Mouse (Mus musculus) ES-E14 (cell line): ENCODE data around the gene Nkx2-5. TPM values are rescaled to one million over a fixed set of nuclear protein-coding genes. Genes with fewer than 3 reads are reported as not detected.

Experiments
- DNase-seq: peaks from one replicate; pipeline ENCODE4 v3.0.0-alpha.2; 2013; ENCODE audit warnings: low read depth, low spot score
- H3K27ac ChIP-seq: 2 replicates; pipeline ENCODE4 v1.5.1; 2012; ENCODE audit warnings: low read depth, mild to moderate bottlenecking, low read length, moderate library complexity, mixed read lengths; ENCODE audit not compliant: poor library complexity, insufficient read depth, severe bottlenecking
- H3K36me3 ChIP-seq: 2 replicates; pipeline ENCODE4 v1.6.1; 2012; ENCODE audit warnings: mild to moderate bottlenecking, low read length, moderate library complexity, mixed read lengths; ENCODE audit not compliant: control insufficient read depth, poor library complexity, insufficient read depth, severe bottlenecking
- H3K4me1 ChIP-seq, 2 experiments: fragments of 150-350 bp in 1 of 2; sonication (generic) in 1 of 2; 2 replicates each; pipeline ENCODE4 v1.6.1; 2012; ENCODE audit warnings: low read length in 2 of 2, mild to moderate bottlenecking in 1 of 2, mixed read lengths in 1 of 2; ENCODE audit not compliant: control insufficient read depth in 2 of 2, insufficient read depth in 2 of 2, poor library complexity in 1 of 2
- H3K4me3 ChIP-seq, 2 experiments: fragments of 150-350 bp in 1 of 2; sonication (generic) in 1 of 2; 2 replicates each; pipeline ENCODE4 v1.5.1; 2012; ENCODE audit warnings: low read length in 2 of 2, low read depth in 1 of 2, mild to moderate bottlenecking in 1 of 2, mixed read lengths in 1 of 2; ENCODE audit not compliant: insufficient read depth in 1 of 2, poor library complexity in 1 of 2, severe bottlenecking in 1 of 2
- H3K9ac ChIP-seq: 2 replicates; pipeline ENCODE4 v1.6.1; 2012; ENCODE audit warnings: low read depth, mild to moderate bottlenecking, low read length, mixed read lengths; ENCODE audit not compliant: poor library complexity, insufficient read depth, severe bottlenecking
- H3K9me3 ChIP-seq: fragments of 150-350 bp; sonication (generic); 2 replicates; pipeline ENCODE4 v1.6.1; 2012; ENCODE audit warnings: low read depth, mild to moderate bottlenecking, low read length; ENCODE audit not compliant: control insufficient read depth, insufficient read depth
- CHD2 ChIP-seq: IDR thresholded peaks from 2 replicates; pipeline ENCODE4 v1.6.1; 2014; ENCODE audit warnings: mild to moderate bottlenecking, low read depth, low read length, inconsistent platforms
- HCFC1 ChIP-seq: IDR thresholded peaks from 2 replicates; pipeline ENCODE4 v1.6.1; 2012; ENCODE audit warnings: low read length, inconsistent platforms, borderline replicate concordance; ENCODE audit not compliant: insufficient read depth
- MAFK ChIP-seq: IDR thresholded peaks from 2 replicates; pipeline ENCODE4 v1.6.1; 2014; ENCODE audit warnings: mild to moderate bottlenecking, low read depth, low read length, inconsistent platforms; ENCODE audit not compliant: insufficient read depth
- ZC3H11A ChIP-seq: IDR thresholded peaks from 2 replicates; pipeline ENCODE4 v1.6.1; 2012; ENCODE audit warnings: low read depth, mild to moderate bottlenecking, inconsistent platforms, low read length, borderline replicate concordance
- ZNF384 ChIP-seq: IDR thresholded peaks from 2 replicates; pipeline ENCODE4 v1.6.1; 2012; ENCODE audit warnings: low read depth, low read length, inconsistent platforms
- in situ Hi-C, 2 experiments: fragments of 600-800 bp; cut with MboI; formaldehyde crosslinking; loops; one replicate each; pipeline ENCODE4 v1.15.1; 2025; ENCODE audit warnings: low sequenced_read_pairs in 2 of 2, inconsistent platforms in 1 of 2; ENCODE audit not compliant: unreplicated experiment in 2 of 2
- total RNA-seq: library from RNA; depleted of rRNA; stranded (reverse); fragments of 300-350 nt; gene quantifications from 2 replicates; pipeline ENCODE4 v1.2.3, GENCODE M21; 2012

Nkx2-5 gene
- total RNA-seq, 1 experiment = 3.0 TPM

DNA sequence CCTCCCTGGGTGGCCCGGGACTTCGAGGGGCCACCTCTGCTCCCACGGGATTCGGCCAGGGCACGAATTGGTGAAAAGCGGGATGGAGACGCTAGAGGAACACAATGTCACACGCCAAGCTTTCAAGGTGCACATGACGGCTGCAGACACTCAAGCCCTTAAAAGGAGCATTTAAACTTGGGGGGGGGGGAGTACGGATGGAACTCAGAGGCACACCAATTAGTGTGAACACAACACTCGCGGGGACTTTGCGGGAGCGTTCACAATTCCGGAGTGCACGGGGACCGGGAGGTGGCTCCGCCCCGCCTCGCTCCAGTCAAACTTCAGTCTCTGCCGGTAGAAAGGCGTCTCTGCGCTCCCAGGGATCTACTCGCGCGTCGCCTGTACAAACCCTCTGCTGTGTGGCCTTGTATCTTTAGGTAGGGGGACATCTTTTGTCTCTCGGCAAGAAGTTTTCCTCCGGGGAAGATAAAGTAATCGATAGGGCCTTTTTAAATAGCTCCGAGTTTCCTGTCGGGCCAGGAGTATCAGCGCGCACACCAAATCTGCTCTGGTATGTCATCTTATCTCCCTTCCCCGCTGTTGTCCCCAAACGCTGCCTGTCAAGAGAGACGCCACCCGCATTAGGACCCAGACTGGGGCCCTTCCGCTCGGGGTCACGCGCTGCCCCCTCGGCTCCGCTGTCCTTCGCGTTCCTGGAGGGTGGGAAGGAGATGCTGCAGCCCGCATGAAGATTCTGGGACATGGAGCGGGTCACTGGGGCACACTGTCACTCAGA lies 5.7 kb upstream of the Nkx2-5 start:
- H3K4me1 ChIP-seq = 0 out of 4 replicates have a peak, but pooled peaks cover 1 to 2% of the 10 kb centered on the region in 2 experiments
- H3K36me3 ChIP-seq = no peaks in the 10 kb centered on the region
- in situ Hi-C loops = no loop called here
- no peak for TF ChIP-seq MAFK
- no peak overlapping the region for H3K27ac ChIP-seq
- no peak for DNase-seq
- no peak overlapping the region for H3K9ac ChIP-seq
- no peaks in the 10 kb centered on the region for H3K9me3 ChIP-seq
- peak overlapping the region; percentile 15 to 44 for H3K4me3 ChIP-seq

DNA sequence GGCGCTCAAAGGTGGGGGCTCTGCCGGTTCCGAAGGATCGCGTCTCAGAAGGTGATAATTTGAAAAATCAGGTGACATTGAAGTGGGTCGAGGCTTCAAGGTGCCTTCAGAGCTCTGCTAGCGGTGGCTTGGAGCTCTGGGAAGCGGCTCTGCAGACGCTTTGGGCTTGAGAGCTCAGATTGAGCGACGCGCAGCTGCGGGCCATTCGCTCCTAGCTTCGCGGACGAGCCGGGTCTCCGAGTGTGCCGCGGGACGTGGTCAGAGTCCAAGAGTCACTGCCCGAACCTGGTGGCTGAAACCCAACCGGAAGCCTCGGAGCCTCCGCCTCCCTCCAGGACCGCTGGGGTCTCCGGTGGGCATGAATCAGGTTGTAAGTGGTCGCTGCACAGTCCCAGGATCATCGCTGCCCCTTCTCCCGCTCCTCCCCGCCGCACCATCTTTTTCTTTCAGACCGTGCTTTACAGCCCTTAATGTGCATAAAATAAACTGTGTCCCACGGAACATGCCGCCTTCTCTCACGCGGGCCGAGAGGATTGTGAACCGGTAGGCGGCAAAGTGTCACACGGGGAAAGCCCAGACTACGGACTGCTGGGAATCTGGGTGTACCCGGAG lies 5.0 kb upstream of the Nkx2-5 start:
- no peak for TF ChIP-seq HCFC1
- TF ChIP-seq ZC3H11A = no peak
- TF ChIP-seq MAFK = no peak
- TF ChIP-seq CHD2 = no peak
- TF ChIP-seq ZNF384 = no peak
- Histone ChIP-seq H3K36me3 (no peaks in the 10 kb centered on the region), H3K4me3 (peak overlapping the region; percentile 15 to 44), H3K9ac (no peak overlapping the region), H3K9me3 (no peaks in the 10 kb centered on the region), H3K4me1 (0 out of 4 replicates have a peak, but pooled peaks cover 1 to 2% of the 10 kb centered on the region in 2 experiments), H3K27ac (no peak overlapping the region)
- no peak for DNase-seq
- in situ Hi-C loops = no loop called here

DNA sequence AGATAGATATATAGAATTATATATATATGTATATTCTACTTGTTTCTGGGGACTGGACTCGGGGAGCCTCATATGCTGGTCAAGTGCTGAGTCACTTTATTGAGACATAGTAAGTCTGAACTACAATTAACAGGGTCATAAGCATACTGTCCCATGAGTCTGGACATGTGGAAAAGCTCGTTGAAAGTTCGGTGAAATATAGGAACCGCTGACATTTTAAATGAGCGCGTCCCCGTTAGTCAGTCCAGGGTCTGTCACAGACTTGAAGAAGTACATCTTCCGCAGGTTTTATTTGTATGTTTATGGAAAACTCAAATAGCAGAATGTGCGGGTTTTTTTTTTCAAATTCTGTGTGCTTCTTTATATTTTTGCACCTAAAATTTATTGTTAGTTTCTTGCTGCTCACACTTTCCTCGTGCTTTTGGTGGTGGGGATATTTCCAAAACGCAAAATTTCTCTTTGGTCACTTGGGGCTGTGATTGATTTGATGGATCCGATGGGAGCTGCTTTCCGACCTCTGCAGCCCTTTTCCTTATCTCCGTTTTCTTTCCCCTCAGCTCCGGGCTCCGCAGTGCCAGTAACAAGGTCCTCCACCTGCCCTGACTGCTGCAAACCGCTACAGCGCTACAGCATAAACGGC lies 4.4 kb upstream of the Nkx2-5 start:
- no peak overlapping the region for H3K9ac ChIP-seq
- in situ Hi-C loops = no loop called here
- no peak for DNase-seq

DNA sequence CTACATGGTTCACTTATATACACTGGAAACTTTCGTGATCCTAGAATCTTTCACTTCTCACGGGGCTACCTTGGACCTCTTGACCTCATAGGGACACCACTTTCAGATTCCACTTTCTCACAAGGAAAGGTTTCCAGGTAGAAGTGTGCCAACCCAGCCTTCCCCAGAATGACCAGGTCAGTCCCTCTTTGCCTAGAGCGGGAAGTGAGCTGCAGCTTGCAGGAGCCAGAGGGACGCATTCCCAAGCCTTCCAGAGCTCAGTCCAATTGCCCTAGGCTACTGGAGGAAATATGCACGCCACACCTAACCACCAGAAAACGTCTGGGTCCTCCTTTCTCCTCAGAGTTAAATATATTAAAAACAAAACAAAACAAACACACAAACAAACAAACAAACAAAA lies 3.4 kb upstream of the Nkx2-5 start:
- TF ChIP-seq MAFK (no peak), CHD2 (no peak), HCFC1 (no peak), ZNF384 (no peak), ZC3H11A (no peak)
- Histone ChIP-seq H3K9me3 (no peaks in the 10 kb centered on the region), H3K4me3 (no peak overlapping the region), H3K27ac (no peak overlapping the region), H3K4me1 (0 out of 4 replicates have a peak, but pooled peaks cover 1 to 2% of the 10 kb centered on the region in 2 experiments), H3K9ac (no peak overlapping the region), H3K36me3 (no peaks in the 10 kb centered on the region)
- in situ Hi-C loops = no loop called here
- no peak for DNase-seq

More for the DNA sequence above, 4.4 kb upstream of the Nkx2-5 start:
- no peaks in the 10 kb centered on the region for H3K36me3 ChIP-seq
- no peak overlapping the region for H3K27ac ChIP-seq
- 0 out of 4 replicates have a peak, but pooled peaks cover 1 to 2% of the 10 kb centered on the region in 2 experiments for H3K4me1 ChIP-seq
- peak overlapping the region; percentile 15 to 44; a peak in 2 of 4 replicates for H3K4me3 ChIP-seq
- no peak for TF ChIP-seq MAFK
- TF ChIP-seq ZC3H11A = no peak
- no peak for TF ChIP-seq CHD2
- TF ChIP-seq HCFC1 = no peak
- TF ChIP-seq ZNF384 = no peak
- H3K9me3 ChIP-seq = no peaks in the 10 kb centered on the region
